Mouse (Mus musculus) kidney, embryonic 15.5 days (tissue): ENCODE data around the gene Kcnh5. TPM values are rescaled to one million over a fixed set of nuclear protein-coding genes. Genes with fewer than 3 reads are reported as not detected.

Experiments
- ATAC-seq: fragments of 200-750 bp; cut with Nextera tagmentation; replicated peaks from 2 replicates; pipeline ENCODE4 v1.8.0; 2017; ENCODE audit warnings: moderate TSS enrichment; ENCODE audit not compliant: low FRiP score
- H3K27ac ChIP-seq: fragments of 300-500 bp; sonication (generic); 2 replicates; pipeline ENCODE4 v1.5.1; 2015; ENCODE audit warnings: mild to moderate bottlenecking, inconsistent platforms
- H3K27me3 ChIP-seq: fragments of 300-500 bp; sonication (generic); 2 replicates; pipeline ENCODE4 v1.6.1; 2015; ENCODE audit warnings: inconsistent platforms
- H3K36me3 ChIP-seq: fragments of 300-500 bp; sonication (generic); 2 replicates; pipeline ENCODE4 v1.6.1; 2015; ENCODE audit warnings: inconsistent platforms
- H3K4me1 ChIP-seq: fragments of 300-500 bp; sonication (generic); 2 replicates; pipeline ENCODE4 v1.6.1; 2015; ENCODE audit warnings: inconsistent platforms
- H3K4me2 ChIP-seq: fragments of 300-500 bp; sonication (generic); 2 replicates; pipeline ENCODE4 v1.6.1; 2015; ENCODE audit warnings: moderate library complexity, mild to moderate bottlenecking, inconsistent platforms
- H3K4me3 ChIP-seq: fragments of 300-500 bp; sonication (generic); replicated peaks from 2 replicates; pipeline ENCODE4 v1.5.1; 2015; ENCODE audit warnings: mild to moderate bottlenecking, inconsistent platforms
- H3K9ac ChIP-seq: fragments of 300-500 bp; sonication (generic); 2 replicates; pipeline ENCODE4 v1.6.1; 2015; ENCODE audit warnings: mild to moderate bottlenecking, inconsistent platforms
- H3K9me3 ChIP-seq: fragments of 300-500 bp; sonication (generic); replicated peaks from 2 replicates; pipeline ENCODE4 v1.6.1; 2016; ENCODE audit warnings: inconsistent platforms
- WGBS: fragments of 180-500 bp; shearing (Covaris S2); methylation state at CpG from one replicate; pipeline ENCODE4 v1.1.7; 2015; ENCODE audit warnings: mixed read lengths; 5-methylcytosine and 5-hydroxymethylcytosine counted together
- polyA plus RNA-seq: library from polyadenylated mRNA; unstranded; fragments of >200 nt; fragmentation: Nextera tagmentation; extraction: Ambion mirVana; gene quantifications from 2 replicates; pipeline ENCODE4 v1.2.1, GENCODE M21; 2015

Gene Kcnh5
- 0.42 and 0.62 TPM in 2 replicates for polyA plus RNA-seq

GRCm38 (mm10) chr12:75176691-75177645 is at the start of gene Kcnh5:
TSS of gene Kcnh5 (minus strand) at chr12:75177332.
- ATAC-seq, result peak; percentile 89
- no peaks in the 10 kb centered on the region for H3K9me3 ChIP-seq
- peaks cover 21% of the 10 kb centered on the region for H3K4me1 ChIP-seq
- peak within 1 kb of the TSS; percentile 12; the same call in 1 of the 2 replicates for H3K9ac ChIP-seq
- H3K36me3 ChIP-seq, result no peaks in the 10 kb centered on the region
- no peak within 1 kb of the TSS for H3K27ac ChIP-seq
- peak within 1 kb of the TSS; percentile 49 for H3K4me3 ChIP-seq
- peak within 1 kb of the TSS; percentile 84 for H3K4me2 ChIP-seq
- peaks cover 71% of the 10 kb centered on the region for H3K27me3 ChIP-seq
- under 1% methylated on average over 52 of the region's 52 CpGs for WGBS

GRCm38 (mm10) chr12:75223966-75224365 is 46.8 kb upstream of the Kcnh5 start:
- H3K4me2 ChIP-seq, result no peak overlapping the region
- no peak for ATAC-seq
- no peaks in the 10 kb centered on the region for H3K27me3 ChIP-seq
- no peaks in the 10 kb centered on the region for H3K36me3 ChIP-seq
- no peaks in the 10 kb centered on the region for H3K9me3 ChIP-seq
- no peak overlapping the region for H3K27ac ChIP-seq
- H3K4me1 ChIP-seq, result no peaks in the 10 kb centered on the region
- H3K4me3 ChIP-seq, result no peak overlapping the region
- H3K9ac ChIP-seq, result no peak overlapping the region
- WGBS, result 79% methylated on average over 1 of the region's 1 CpGs

GRCm38 (mm10) chr12:75189413-75189812 is 12.3 kb upstream of the Kcnh5 start:
- 89% methylated on average over 2 of the region's 2 CpGs for WGBS
- no peak overlapping the region for H3K4me3 ChIP-seq
- H3K9me3 ChIP-seq, result no peaks in the 10 kb centered on the region
- ATAC-seq, result no peak
- H3K36me3 ChIP-seq, result no peaks in the 10 kb centered on the region
- H3K4me2 ChIP-seq, result no peak overlapping the region
- no peaks in the 10 kb centered on the region for H3K27me3 ChIP-seq
- H3K9ac ChIP-seq, result no peak overlapping the region
- no peak overlapping the region for H3K27ac ChIP-seq
- H3K4me1 ChIP-seq, result no peaks in the 10 kb centered on the region

- no peak overlapping the region for H3K27ac ChIP-seq
- H3K9me3 ChIP-seq, result no peaks in the 10 kb centered on the region
- peaks cover 32% of the 10 kb centered on the region for H3K27me3 ChIP-seq
- no peak overlapping the region for H3K4me3 ChIP-seq
- H3K4me2 ChIP-seq, result no peak overlapping the region
- H3K9ac ChIP-seq, result no peak overlapping the region
- 75% methylated on average over 7 of the region's 7 CpGs for WGBS
- no peak for ATAC-seq
- no peaks in the 10 kb centered on the region for H3K36me3 ChIP-seq
- peaks cover 3% of the 10 kb centered on the region for H3K4me1 ChIP-seq
These were observed 5.5 kb upstream of the Kcnh5 start for GRCm38 (mm10) chr12:75182646-75183045.

- Histone ChIP-seq H3K9ac (no peak overlapping the region), H3K27ac (no peak overlapping the region), H3K27me3 (peaks cover 62% of the 10 kb centered on the region), H3K4me1 (peaks cover 21% of the 10 kb centered on the region), H3K36me3 (no peaks in the 10 kb centered on the region), H3K9me3 (no peaks in the 10 kb centered on the region), H3K4me2 (no peak overlapping the region), H3K4me3 (no peak overlapping the region)
- 9% methylated on average over 8 of the region's 8 CpGs for WGBS
- no peak for ATAC-seq
These were observed 2.4 kb upstream of the Kcnh5 start for GRCm38 (mm10) chr12:75179491-75179890.

GRCm38 (mm10) chr12:75177646-75178030 is 506 bp upstream of the Kcnh5 start:
- WGBS, result 3% methylated on average over 13 of the region's 13 CpGs
- Histone ChIP-seq H3K27me3 (peaks cover 71% of the 10 kb centered on the region), H3K36me3 (no peaks in the 10 kb centered on the region), H3K4me2 (peak overlapping the region; percentile 84), H3K4me1 (peaks cover 21% of the 10 kb centered on the region), H3K9ac (no peak overlapping the region), H3K27ac (no peak overlapping the region), H3K9me3 (no peaks in the 10 kb centered on the region), H3K4me3 (peak overlapping the region; percentile 49)
- no peak for ATAC-seq

- peaks cover 71% of the 10 kb centered on the region for H3K27me3 ChIP-seq
- ATAC-seq, result peak; percentile 29
These were observed 1.1 kb downstream of the Kcnh5 start for GRCm38 (mm10) chr12:75175931-75176565.

GRCm38 (mm10) chr12:75170970-75171369 is 6.2 kb downstream of the Kcnh5 start:
- no peak for ATAC-seq
- Histone ChIP-seq H3K4me3 (no peak overlapping the region), H3K9me3 (no peaks in the 10 kb centered on the region), H3K27ac (no peak overlapping the region), H3K36me3 (no peaks in the 10 kb centered on the region), H3K9ac (no peak overlapping the region), H3K4me1 (peaks cover 1% of the 10 kb centered on the region), H3K4me2 (no peak overlapping the region), H3K27me3 (peaks cover 22% of the 10 kb centered on the region)
- WGBS, result 37% methylated on average over 2 of the region's 2 CpGs

More at GRCm38 (mm10) chr12:75175931-75176565, 1.1 kb downstream of the Kcnh5 start:
- WGBS, result 3% methylated on average over 19 of the region's 19 CpGs
- peak overlapping the region; percentile 84 for H3K4me2 ChIP-seq
- peak overlapping the region; percentile 49 for H3K4me3 ChIP-seq
- H3K4me1 ChIP-seq, result peaks cover 21% of the 10 kb centered on the region
- H3K27ac ChIP-seq, result no peak overlapping the region
- no peaks in the 10 kb centered on the region for H3K36me3 ChIP-seq
- no peak overlapping the region for H3K9ac ChIP-seq
- H3K9me3 ChIP-seq, result no peaks in the 10 kb centered on the region

GRCm38 (mm10) chr12:75153076-75153568 is 24.0 kb downstream of the Kcnh5 start:
- Histone ChIP-seq H3K4me3 (no peak overlapping the region), H3K4me2 (no peak overlapping the region), H3K4me1 (no peaks in the 10 kb centered on the region), H3K27ac (no peak overlapping the region), H3K9ac (no peak overlapping the region), H3K36me3 (no peaks in the 10 kb centered on the region), H3K27me3 (no peaks in the 10 kb centered on the region), H3K9me3 (no peaks in the 10 kb centered on the region)
- ATAC-seq, result no peak
- WGBS, result 93% methylated on average over 2 of the region's 2 CpGs

- H3K4me2 ChIP-seq, result no peak overlapping the region
- no peaks in the 10 kb centered on the region for H3K36me3 ChIP-seq
- H3K27ac ChIP-seq, result no peak overlapping the region
- H3K4me3 ChIP-seq, result no peak overlapping the region
- no peaks in the 10 kb centered on the region for H3K27me3 ChIP-seq
- no peak overlapping the region for H3K9ac ChIP-seq
- WGBS, result 70% methylated on average over 1 of the region's 1 CpGs
- ATAC-seq, result no peak
- H3K4me1 ChIP-seq, result no peaks in the 10 kb centered on the region
- no peaks in the 10 kb centered on the region for H3K9me3 ChIP-seq
These were observed 37.3 kb downstream of the Kcnh5 start for GRCm38 (mm10) chr12:75139792-75140191.

- WGBS, result 85% methylated on average over 5 of the region's 5 CpGs
- Histone ChIP-seq H3K36me3 (no peaks in the 10 kb centered on the region), H3K4me1 (no peaks in the 10 kb centered on the region), H3K4me2 (no peak overlapping the region), H3K27ac (no peak overlapping the region), H3K4me3 (no peak overlapping the region), H3K9me3 (no peaks in the 10 kb centered on the region), H3K27me3 (no peaks in the 10 kb centered on the region), H3K9ac (no peak overlapping the region)
- no peak for ATAC-seq
These were observed 85.2 kb downstream of the Kcnh5 start for GRCm38 (mm10) chr12:75091921-75092320.

GRCm38 (mm10) chr12:75090957-75091356 is 86.2 kb downstream of the Kcnh5 start:
- no peaks in the 10 kb centered on the region for H3K36me3 ChIP-seq
- H3K4me3 ChIP-seq, result no peak overlapping the region

More at GRCm38 (mm10) chr12:75090957-75091356, 86.2 kb downstream of the Kcnh5 start:
- no peaks in the 10 kb centered on the region for H3K27me3 ChIP-seq
- 100% methylated on average over 1 of the region's 1 CpGs for WGBS
- H3K27ac ChIP-seq, result no peak overlapping the region
- no peaks in the 10 kb centered on the region for H3K9me3 ChIP-seq
- no peaks in the 10 kb centered on the region for H3K4me1 ChIP-seq
- ATAC-seq, result no peak
- H3K9ac ChIP-seq, result no peak overlapping the region
- no peak overlapping the region for H3K4me2 ChIP-seq
